Comparison of ENCODE assay signal across 11 mouse cellular contexts in genomic region chr1:153066387-153066781, GRCm38 (mm10).
DNase-seq lines count a peak whose midpoint lies in the region; ATAC-seq and TF ChIP-seq lines count a peak whose summit lies in the region.
"Had no signal": no experiment of that assay in that cellular context is flagged by ENCODE, and none has a peak within 500 bp of the region (broad histone marks: within the 10 kb centered on the region; RNA-seq: fewer than 3 reads in every experiment).

No protein-coding gene starts in this region.

- TF ChIP-seq CTCF in kidney, adult 2 months (conservative IDR thresholded peaks at IDR 0.05; ENCODE audit: insufficient read depth, insufficient read length, low read depth, low read length): no peak
- peak; percentile 36 for TF ChIP-seq CTCF in midbrain, postnatal 0 days (IDR thresholded peaks at IDR 0.05)
- TF ChIP-seq CTCF in intestine, postnatal 0 days (IDR thresholded peaks at IDR 0.05; ENCODE audit: low read depth): peak; percentile 61

- WGBS in kidney, adult 2 months: 86% methylated on average over 4 of the region's 4 CpGs
- 79% methylated on average over 4 of the region's 4 CpGs for WGBS in midbrain, postnatal 0 days
- WGBS in midbrain, embryonic 11.5 days: 78% methylated on average over 4 of the region's 4 CpGs
- whole genome bisulfite sequencing in intestine, postnatal 0 days: 80% methylated on average over 4 of the region's 4 CpGs
- 82% methylated on average over 4 of the region's 4 CpGs for WGBS in midbrain, embryonic 14.5 days

- no peak for TF ChIP-seq POLR2A in kidney, adult 2 months (IDR thresholded peaks at IDR 0.05; ENCODE audit: low read depth, low read length)

- no peak overlapping the region for H3K4me3 ChIP-seq in kidney, adult 2 months (ENCODE audit: insufficient read depth, low read depth, low read length)
- no peak overlapping the region for H3K4me3 ChIP-seq in midbrain, postnatal 0 days (ENCODE audit: low read depth, low read length)
- H3K4me3 ChIP-seq in midbrain, embryonic 11.5 days (ENCODE audit: low read depth, low read length): no peak overlapping the region
- H3K4me3 ChIP-seq in intestine, postnatal 0 days (ENCODE audit: low read depth, low read length): no peak overlapping the region
- no peak overlapping the region for H3K4me3 ChIP-seq in midbrain, embryonic 14.5 days (replicated peaks; ENCODE audit: low read depth, low read length)
- H3K4me3 ChIP-seq: heart, embryonic 10.5 days; hindbrain, embryonic 15.5 days had no signal

- H3K9ac ChIP-seq in midbrain, postnatal 0 days (replicated peaks; ENCODE audit: low read length, poor library complexity, severe bottlenecking): no peak overlapping the region
- H3K9ac ChIP-seq in midbrain, embryonic 11.5 days (ENCODE audit: low read length): no peak overlapping the region
- no peak overlapping the region for H3K9ac ChIP-seq in intestine, postnatal 0 days (ENCODE audit: low read depth, low read length)
- H3K9ac ChIP-seq in midbrain, embryonic 14.5 days (replicated peaks; ENCODE audit: low read length): no peak overlapping the region
- H3K9ac ChIP-seq: hindbrain, embryonic 15.5 days had no signal

- H3K4me1 ChIP-seq in kidney, adult 2 months (ENCODE audit: control insufficient read depth, insufficient read depth, low read length): no peaks in the 10 kb centered on the region
- H3K4me1 ChIP-seq in midbrain, postnatal 0 days (ENCODE audit: insufficient read depth, low read length): no peaks in the 10 kb centered on the region
- no peaks in the 10 kb centered on the region for H3K4me1 ChIP-seq in midbrain, embryonic 11.5 days (ENCODE audit: control insufficient read depth, insufficient read depth, low read length)
- no peaks in the 10 kb centered on the region for H3K4me1 ChIP-seq in intestine, postnatal 0 days (replicated peaks; ENCODE audit: control insufficient read depth, insufficient read depth, low read length)
- H3K4me1 ChIP-seq in midbrain, embryonic 14.5 days (ENCODE audit: control insufficient read depth, insufficient read depth, low read length): no peaks in the 10 kb centered on the region

- no peaks in the 10 kb centered on the region for H3K9me3 ChIP-seq in midbrain, postnatal 0 days (ENCODE audit: low read length)
- H3K9me3 ChIP-seq in midbrain, embryonic 11.5 days (ENCODE audit: control insufficient read depth, low read length): no peaks in the 10 kb centered on the region
- no peaks in the 10 kb centered on the region for H3K9me3 ChIP-seq in intestine, postnatal 0 days (ENCODE audit: control insufficient read depth)
- no peaks in the 10 kb centered on the region for H3K9me3 ChIP-seq in midbrain, embryonic 14.5 days (ENCODE audit: control insufficient read depth, low read length)
- H3K9me3 ChIP-seq: heart, embryonic 10.5 days; hindbrain, embryonic 15.5 days had no signal

- no peak overlapping the region for H3K4me2 ChIP-seq in midbrain, postnatal 0 days (ENCODE audit: low read depth, low read length, poor library complexity, severe bottlenecking)
- H3K4me2 ChIP-seq in midbrain, embryonic 11.5 days: no peak overlapping the region
- H3K4me2 ChIP-seq in intestine, postnatal 0 days (replicated peaks; ENCODE audit: low read depth): no peak overlapping the region
- no peak overlapping the region for H3K4me2 ChIP-seq in midbrain, embryonic 14.5 days (ENCODE audit: low read length)
- H3K4me2 ChIP-seq: hindbrain, embryonic 15.5 days had no signal

- no peaks in the 10 kb centered on the region for H3K27me3 ChIP-seq in kidney, adult 2 months (replicated peaks; ENCODE audit: control insufficient read depth, insufficient read depth, low read length)
- H3K27me3 ChIP-seq in midbrain, postnatal 0 days (ENCODE audit: insufficient read depth, low read length): peaks cover under 1% of the 10 kb centered on the region; the same call in 1 of the 2 replicates
- H3K27me3 ChIP-seq in midbrain, embryonic 11.5 days (ENCODE audit: control insufficient read depth, insufficient read depth, low read length): peaks cover 2% of the 10 kb centered on the region; the same call in 1 of the 2 replicates
- no peaks in the 10 kb centered on the region for H3K27me3 ChIP-seq in intestine, postnatal 0 days (replicated peaks; ENCODE audit: control insufficient read depth, insufficient read depth, low read length)
- H3K27me3 ChIP-seq in midbrain, embryonic 14.5 days (ENCODE audit: control insufficient read depth, insufficient read depth, low read length): peaks cover 5% of the 10 kb centered on the region

- H3K27ac ChIP-seq in kidney, adult 2 months (ENCODE audit: insufficient read depth, low read depth, low read length): peak overlapping the region; percentile 30; the same call in 1 of the 2 replicates
- no peak overlapping the region for H3K27ac ChIP-seq in midbrain, postnatal 0 days (ENCODE audit: low read depth, low read length)
- no peak overlapping the region for H3K27ac ChIP-seq in midbrain, embryonic 11.5 days (ENCODE audit: low read depth, low read length)
- no peak overlapping the region for H3K27ac ChIP-seq in intestine, postnatal 0 days (ENCODE audit: low read depth, low read length)
- H3K27ac ChIP-seq in midbrain, embryonic 14.5 days (replicated peaks; ENCODE audit: low read depth, low read length): no peak overlapping the region
- H3K27ac ChIP-seq: heart, embryonic 10.5 days had no signal

- no peaks in the 10 kb centered on the region for H3K36me3 ChIP-seq in kidney, adult 2 months (ENCODE audit: control insufficient read depth, insufficient read depth, low read length)
- no peaks in the 10 kb centered on the region for H3K36me3 ChIP-seq in midbrain, postnatal 0 days (ENCODE audit: insufficient read depth, low read length)
- no peaks in the 10 kb centered on the region for H3K36me3 ChIP-seq in midbrain, embryonic 11.5 days (ENCODE audit: control insufficient read depth, insufficient read depth, low read length)
- no peaks in the 10 kb centered on the region for H3K36me3 ChIP-seq in intestine, postnatal 0 days (ENCODE audit: control insufficient read depth, insufficient read depth)
- H3K36me3 ChIP-seq in midbrain, embryonic 14.5 days (ENCODE audit: control insufficient read depth, insufficient read depth, low read length): no peaks in the 10 kb centered on the region
- H3K36me3 ChIP-seq: heart, embryonic 10.5 days; hindbrain, embryonic 15.5 days had no signal

- intact Hi-C loops in gastrocnemius, postnatal 14 days (cut with DNase I; ENCODE audit: low total_unique reads): no loop called here

- no peak for ATAC-seq in midbrain, postnatal 0 days (ENCODE audit: low FRiP score)
- no peak for ATAC-seq in midbrain, embryonic 11.5 days (ENCODE audit: low FRiP score)
- no peak for ATAC-seq in intestine, postnatal 0 days
- ATAC-seq in midbrain, embryonic 14.5 days (ENCODE audit: low FRiP score, low TSS enrichment): no peak

- DNase-seq in kidney, adult 2 months: no peak
- DNase-seq in kidney, adult 8-10 months: no peak
- DNase-seq in midbrain, postnatal 0 days (ENCODE audit: low spot score): no peak
- no peak for DNase-seq in midbrain, embryonic 11.5 days (ENCODE audit: low spot score, missing footprints)
- no peak for DNase-seq in midbrain, embryonic 14.5 days
- no peak for DNase-seq in gastrocnemius, postnatal 14 days
- no peak for DNase-seq in adrenal gland, postnatal 4 days (ENCODE audit: low spot score in 2 of 2)
- DNase-seq: lung, adult 2 months had no signal
